In the genomic region with DNA sequence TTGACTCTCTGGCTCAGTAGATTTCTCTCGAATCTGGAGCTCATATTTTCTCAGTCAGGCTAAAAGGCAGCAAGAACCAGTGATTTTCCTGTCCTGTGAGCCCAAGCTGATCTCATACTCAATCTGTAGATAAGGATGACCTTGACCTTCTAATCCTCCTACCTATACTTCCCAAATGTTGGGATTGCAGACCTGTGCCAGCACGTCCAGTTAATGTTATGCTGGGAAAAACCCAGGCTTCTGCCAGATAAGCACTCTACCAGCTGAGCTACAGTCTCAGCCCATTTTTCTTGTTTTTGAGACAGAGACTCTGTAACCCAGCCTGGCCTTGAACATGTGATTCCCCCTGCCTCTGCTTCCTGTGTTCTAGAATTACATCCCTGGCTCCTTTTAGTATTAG, we compare ENCODE assay signal across 19 mouse cellular contexts. TPM values are rescaled to one million over a fixed set of nuclear protein-coding genes. Genes with fewer than 3 reads are reported as not detected.
A peak's percentile ranks its signal among the peaks of the same experiment; 100 is the strongest.
DNase-seq lines count a peak whose midpoint lies in the region; ATAC-seq and TF ChIP-seq lines count a peak whose summit lies in the region.
"Had no signal": no experiment of that assay in that cellular context is flagged by ENCODE, and none has a peak within 500 bp of the region (broad histone marks: within the 10 kb centered on the region; RNA-seq: fewer than 3 reads in every experiment).

No protein-coding gene starts in this region.

- WGBS in kidney, adult 2 months: 63% methylated on average over 2 of the region's 2 CpGs
- 76% methylated on average over 2 of the region's 2 CpGs for WGBS in kidney, embryonic 15.5 days
- WGBS in stomach, postnatal 0 days: 78% methylated on average over 2 of the region's 2 CpGs

- H3K9me3 ChIP-seq in kidney, embryonic 15.5 days (replicated peaks): no peaks in the 10 kb centered on the region
- no peaks in the 10 kb centered on the region for H3K9me3 ChIP-seq in stomach, postnatal 0 days (ENCODE audit: control insufficient read depth, low read length)
- H3K9me3 ChIP-seq: embryonic facial prominence, embryonic 13.5 days; embryonic facial prominence, embryonic 15.5 days; forebrain, embryonic 13.5 days; forebrain, embryonic 15.5 days had no signal

- TF ChIP-seq EP300 in stomach, postnatal 0 days (optimal IDR thresholded peaks at IDR 0.05): no peak

- TF ChIP-seq CTCF in kidney, adult 2 months (conservative IDR thresholded peaks at IDR 0.05; ENCODE audit: insufficient read depth, insufficient read length, low read depth, low read length): no peak
- no peak for TF ChIP-seq CTCF in stomach, postnatal 0 days (IDR thresholded peaks at IDR 0.05; ENCODE audit: low read depth)

- H3K27ac ChIP-seq in kidney, adult 2 months (ENCODE audit: insufficient read depth, low read depth, low read length): peak overlapping the region; percentile 46; the same call in 1 of the 2 replicates
- no peak overlapping the region for H3K27ac ChIP-seq in kidney, embryonic 15.5 days
- H3K27ac ChIP-seq in stomach, postnatal 0 days (replicated peaks): no peak overlapping the region
- H3K27ac ChIP-seq: embryonic facial prominence, embryonic 13.5 days; embryonic facial prominence, embryonic 15.5 days; forebrain, embryonic 13.5 days; forebrain, embryonic 15.5 days had no signal

- no peak overlapping the region for H3K4me2 ChIP-seq in kidney, embryonic 15.5 days
- H3K4me2 ChIP-seq in stomach, postnatal 0 days (replicated peaks; ENCODE audit: low read depth): no peak overlapping the region
- H3K4me2 ChIP-seq: embryonic facial prominence, embryonic 13.5 days; embryonic facial prominence, embryonic 15.5 days; forebrain, embryonic 13.5 days; forebrain, embryonic 15.5 days had no signal

- no peak overlapping the region for H3K4me3 ChIP-seq in kidney, adult 2 months (ENCODE audit: insufficient read depth, low read depth, low read length)
- no peak overlapping the region for H3K4me3 ChIP-seq in kidney, embryonic 15.5 days (replicated peaks)
- H3K4me3 ChIP-seq in stomach, postnatal 0 days (ENCODE audit: low read depth, low read length): no peak overlapping the region
- H3K4me3 ChIP-seq: embryonic facial prominence, embryonic 13.5 days; embryonic facial prominence, embryonic 15.5 days; erythroblast, embryonic 14.5 days; forebrain, embryonic 13.5 days; forebrain, embryonic 15.5 days had no signal

- no peaks in the 10 kb centered on the region for H3K4me1 ChIP-seq in kidney, adult 2 months (ENCODE audit: control insufficient read depth, insufficient read depth, low read length)
- no peaks in the 10 kb centered on the region for H3K4me1 ChIP-seq in kidney, embryonic 15.5 days
- no peaks in the 10 kb centered on the region for H3K4me1 ChIP-seq in stomach, postnatal 0 days (replicated peaks; ENCODE audit: control insufficient read depth, insufficient read depth)
- H3K4me1 ChIP-seq: embryonic facial prominence, embryonic 13.5 days; embryonic facial prominence, embryonic 15.5 days; forebrain, embryonic 13.5 days; forebrain, embryonic 15.5 days had no signal

- no peak overlapping the region for H3K9ac ChIP-seq in kidney, embryonic 15.5 days
- no peak overlapping the region for H3K9ac ChIP-seq in stomach, postnatal 0 days (ENCODE audit: low read length)
- H3K9ac ChIP-seq: embryonic facial prominence, embryonic 13.5 days; embryonic facial prominence, embryonic 15.5 days; forebrain, embryonic 13.5 days; forebrain, embryonic 15.5 days; forebrain, postnatal 0 days had no signal

- DNase-seq in adrenal gland, adult 2 months: peak; percentile 19
- no peak for DNase-seq in adrenal gland, adult 8-10 months
- no peak for DNase-seq in kidney, adult 2 months
- no peak for DNase-seq in stomach, postnatal 0 days (ENCODE audit: low spot score)
- DNase-seq: adrenal gland, postnatal 14 days; cerebellum, adult 11 months; cerebellum, adult 18-20 months; cerebellum, adult 8-10 months; cerebellum, adult 9-11 months; cerebellum, postnatal 14 days; cerebellum, postnatal 36 days; embryo, embryonic 11 days; forebrain, postnatal 0 days had no signal

- ATAC-seq in kidney, embryonic 15.5 days (replicated peaks; ENCODE audit: low FRiP score): no peak
- ATAC-seq in stomach, postnatal 0 days (ENCODE audit: low FRiP score, low TSS enrichment): no peak
- ATAC-seq: forebrain, embryonic 13.5 days; forebrain, embryonic 15.5 days; forebrain, postnatal 0 days had no signal

- no peaks in the 10 kb centered on the region for H3K27me3 ChIP-seq in kidney, adult 2 months (replicated peaks; ENCODE audit: control insufficient read depth, insufficient read depth, low read length)
- H3K27me3 ChIP-seq in kidney, embryonic 15.5 days: no peaks in the 10 kb centered on the region
- no peaks in the 10 kb centered on the region for H3K27me3 ChIP-seq in stomach, postnatal 0 days (ENCODE audit: control insufficient read depth, insufficient read depth, low read length)
- H3K27me3 ChIP-seq: embryonic facial prominence, embryonic 13.5 days; embryonic facial prominence, embryonic 15.5 days; forebrain, embryonic 13.5 days; forebrain, embryonic 15.5 days had no signal

- no peaks in the 10 kb centered on the region; the same call in 1 of the 2 replicates for H3K36me3 ChIP-seq in kidney, adult 2 months (ENCODE audit: control insufficient read depth, insufficient read depth, low read length)
- H3K36me3 ChIP-seq in kidney, embryonic 15.5 days: no peaks in the 10 kb centered on the region; the same call in 1 of the 2 replicates
- H3K36me3 ChIP-seq in stomach, postnatal 0 days (ENCODE audit: control insufficient read depth, insufficient read depth, low read length): no peaks in the 10 kb centered on the region; the same call in 1 of the 2 replicates
- H3K36me3 ChIP-seq: embryonic facial prominence, embryonic 13.5 days; embryonic facial prominence, embryonic 15.5 days; forebrain, embryonic 15.5 days had no signal

- TF ChIP-seq POLR2A in kidney, adult 2 months (IDR thresholded peaks at IDR 0.05; ENCODE audit: low read depth, low read length): no peak

RNA-seq across cellular contexts. Expression of a gene that starts 10.4 kb away (rescaled TPM):
- total RNA-seq in adrenal gland, adult 2 months (2021): 10 to 100 TPM; 24.3 to 42.2 TPM
- polyA plus RNA-seq in adrenal gland, adult 2 months (2012; rRNA removed): 6.2 and 6.6 TPM in 2 replicates
- total RNA-seq in adrenal gland, adult 8-10 months (2022): 10 to 100 TPM; 47.1 to 63.4 (median 58.0) TPM
- 20.4 and 26.1 TPM in 2 replicates for polyA plus RNA-seq in kidney, adult 2 months (2012; rRNA removed)
- polyA plus RNA-seq in kidney, embryonic 15.5 days (2015; fragmentation: Nextera tagmentation; extraction: Ambion mirVana): 2.3 and 3.1 TPM in 2 replicates
- polyA plus RNA-seq in stomach, postnatal 0 days (2015; fragmentation: Nextera tagmentation; extraction: Ambion mirVana): 4.3 and 4.7 TPM in 2 replicates

RNA-seq across cellular contexts. Expression of a gene that starts 47.9 kb away (rescaled TPM):
- 10 to 100 TPM; 22.7 to 28.6 TPM for total RNA-seq in adrenal gland, adult 2 months (2021)
- polyA plus RNA-seq in adrenal gland, adult 2 months (2012; rRNA removed): 18.7 and 19.8 TPM in 2 replicates
- total RNA-seq in adrenal gland, adult 8-10 months (2022): 10 to 100 TPM; 24.6 to 41.3 (median 32.6) TPM
- 11.7 and 17.6 TPM in 2 replicates for polyA plus RNA-seq in kidney, adult 2 months (2012; rRNA removed)
- 11.0 and 11.8 TPM in 2 replicates for polyA plus RNA-seq in kidney, embryonic 15.5 days (2015; fragmentation: Nextera tagmentation; extraction: Ambion mirVana)
- polyA plus RNA-seq in stomach, postnatal 0 days (2015; fragmentation: Nextera tagmentation; extraction: Ambion mirVana): 8.6 and 10.6 TPM in 2 replicates

RNA-seq across cellular contexts. Expression of a gene that starts 58.0 kb away (rescaled TPM):
- total RNA-seq in adrenal gland, adult 2 months (2021): 1 to 10 TPM; 5.2 to 8.6 TPM
- 9.6 and 9.9 TPM in 2 replicates for polyA plus RNA-seq in adrenal gland, adult 2 months (2012; rRNA removed)
- 1 to 10 TPM; 7.1 to 9.8 (median 7.9) TPM for total RNA-seq in adrenal gland, adult 8-10 months (2022)
- 6.4 and 7.9 TPM in 2 replicates for polyA plus RNA-seq in kidney, adult 2 months (2012; rRNA removed)
- polyA plus RNA-seq in kidney, embryonic 15.5 days (2015; fragmentation: Nextera tagmentation; extraction: Ambion mirVana): 11.0 and 12.3 TPM in 2 replicates
- polyA plus RNA-seq in stomach, postnatal 0 days (2015; fragmentation: Nextera tagmentation; extraction: Ambion mirVana): 6.6 and 6.9 TPM in 2 replicates
